Mouse (Mus musculus): ENCODE measurements around the gene H2-DMa. TPM values are rescaled to one million over a fixed set of nuclear protein-coding genes. Genes with fewer than 3 reads are reported as not detected.

The H2-DMa gene
- polyA plus RNA-seq, 1 experiment from 2014 or later = 6.9 TPM

- DNase-seq (ENCODE audit: extremely low spot score, low spot score) = no peak
- no peak overlapping the region for H3K27ac ChIP-seq
- H3K4me3 ChIP-seq = no peak overlapping the region
- H3K36me3 ChIP-seq (replicated peaks) = peaks cover 57% of the 10 kb centered on the region
- no peaks in the 10 kb centered on the region for H3K9me3 ChIP-seq
- WGBS = 80% methylated on average over 6 of the region's 6 CpGs
- no peaks in the 10 kb centered on the region for H3K27me3 ChIP-seq (ENCODE audit: poor library complexity, severe bottlenecking)
- peaks cover 23% of the 10 kb centered on the region for H3K4me1 ChIP-seq
Observed at GRCm38 (mm10) chr17:34108460-34108859, 10.9 kb upstream of the H2-DMa start.

- DNase-seq (ENCODE audit: extremely low spot score, low spot score) = no peak
- 81% methylated on average over 14 of the region's 14 CpGs for WGBS
- Histone ChIP-seq H3K9me3 (no peaks in the 10 kb centered on the region), H3K27ac (no peak overlapping the region), H3K4me3 (0 out of 2 replicates have a peak overlapping the region, but pooled peaks have one; percentile 3), H3K36me3 (replicated peaks) (peaks cover 65% of the 10 kb centered on the region), H3K4me1 (peaks cover 23% of the 10 kb centered on the region), H3K27me3 (ENCODE audit: poor library complexity, severe bottlenecking) (no peaks in the 10 kb centered on the region)
Observed at GRCm38 (mm10) chr17:34109038-34109805, 10.1 kb upstream of the H2-DMa start.

- H3K36me3 ChIP-seq (replicated peaks) = peaks cover 71% of the 10 kb centered on the region
- H3K27ac ChIP-seq = no peak overlapping the region
- H3K27me3 ChIP-seq (ENCODE audit: poor library complexity, severe bottlenecking) = no peaks in the 10 kb centered on the region
- 76% methylated on average over 3 of the region's 3 CpGs for WGBS
- no peaks in the 10 kb centered on the region for H3K9me3 ChIP-seq
- H3K4me3 ChIP-seq = no peak overlapping the region
- H3K4me1 ChIP-seq = peaks cover 26% of the 10 kb centered on the region
- DNase-seq (ENCODE audit: extremely low spot score, low spot score) = no peak
Observed at GRCm38 (mm10) chr17:34109806-34110195, 9.5 kb upstream of the H2-DMa start.

DNA sequence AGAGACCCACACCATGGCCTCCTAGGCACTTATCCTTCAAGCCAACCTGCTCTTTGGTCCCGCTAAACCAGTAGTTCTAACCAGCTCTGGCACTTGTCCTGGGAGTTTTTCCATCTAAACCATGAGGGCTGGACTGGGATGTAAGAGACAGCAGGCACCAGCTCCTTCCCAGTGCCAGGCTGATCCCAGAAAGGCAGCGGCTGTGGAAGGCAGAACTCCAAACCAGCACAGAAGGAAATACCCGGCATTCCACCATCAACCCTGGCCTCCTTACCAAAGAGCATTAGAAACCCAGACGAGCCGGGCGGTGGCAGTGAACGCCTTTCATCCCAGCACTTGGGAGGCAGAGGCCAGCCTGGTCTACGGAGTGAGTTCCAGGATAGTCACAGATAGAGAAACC, 9.0 kb upstream of the H2-DMa start:
- peaks cover 76% of the 10 kb centered on the region for H3K36me3 ChIP-seq (replicated peaks)
- 71% methylated on average over 8 of the region's 8 CpGs for WGBS
- no peaks in the 10 kb centered on the region for H3K27me3 ChIP-seq (ENCODE audit: poor library complexity, severe bottlenecking)
- peaks cover 31% of the 10 kb centered on the region for H3K4me1 ChIP-seq
- no peak overlapping the region for H3K4me3 ChIP-seq
- DNase-seq (ENCODE audit: extremely low spot score, low spot score) = no peak
- H3K9me3 ChIP-seq = no peaks in the 10 kb centered on the region
- no peak overlapping the region for H3K27ac ChIP-seq

DNA sequence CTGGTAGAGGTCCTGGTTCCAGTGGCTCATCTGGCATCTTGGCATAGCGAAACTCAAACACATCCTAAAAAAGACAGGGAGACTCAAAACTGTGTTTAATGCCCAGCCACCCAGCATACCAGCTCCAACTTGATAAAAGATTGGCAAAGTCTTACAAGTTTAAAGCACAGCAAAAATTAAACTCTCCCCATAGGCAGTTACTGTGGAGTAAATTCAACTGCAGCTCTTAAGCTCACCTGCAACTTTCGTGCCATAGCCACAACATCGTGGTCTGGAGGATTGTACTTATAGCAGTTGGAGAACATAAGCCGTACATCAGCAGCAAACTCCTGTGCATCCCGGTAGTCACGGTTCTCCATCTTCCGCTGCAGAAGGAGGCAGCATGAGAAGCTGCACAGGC, 5.2 kb upstream of the H2-DMa start:
- peaks cover 100% of the 10 kb centered on the region for H3K36me3 ChIP-seq (replicated peaks)

GRCm38 (mm10) chr17:34116736-34117370, 2.5 kb upstream of the H2-DMa start:
- WGBS = 59% methylated on average over 7 of the region's 7 CpGs
- Histone ChIP-seq H3K27me3 (ENCODE audit: poor library complexity, severe bottlenecking) (no peaks in the 10 kb centered on the region), H3K9me3 (no peaks in the 10 kb centered on the region), H3K4me1 (peaks cover 48% of the 10 kb centered on the region), H3K4me3 (peak overlapping the region; percentile 95), H3K36me3 (replicated peaks) (peaks cover 75% of the 10 kb centered on the region), H3K27ac (peak overlapping the region; percentile 12; the same call in 1 of the 2 replicates)
- no peak for DNase-seq (ENCODE audit: extremely low spot score, low spot score)

More for the DNA sequence above, 5.2 kb upstream of the H2-DMa start:
- 92% methylated on average over 7 of the region's 7 CpGs for WGBS
- no peaks in the 10 kb centered on the region for H3K9me3 ChIP-seq
- H3K4me1 ChIP-seq = peaks cover 50% of the 10 kb centered on the region
- no peak overlapping the region for H3K27ac ChIP-seq
- H3K4me3 ChIP-seq = no peak overlapping the region
- no peak for DNase-seq (ENCODE audit: extremely low spot score, low spot score)
- H3K27me3 ChIP-seq (ENCODE audit: poor library complexity, severe bottlenecking) = no peaks in the 10 kb centered on the region

GRCm38 (mm10) chr17:34117421-34118112, 1.8 kb upstream of the H2-DMa start:
- peak overlapping the region; percentile 100 for H3K27ac ChIP-seq
- H3K4me3 ChIP-seq = peak overlapping the region; percentile 95
- 3% methylated on average over 5 of the region's 5 CpGs for WGBS
- no peaks in the 10 kb centered on the region for H3K27me3 ChIP-seq (ENCODE audit: poor library complexity, severe bottlenecking)
- no peaks in the 10 kb centered on the region for H3K9me3 ChIP-seq
- DNase-seq (ENCODE audit: extremely low spot score, low spot score) = no peak
- peaks cover 47% of the 10 kb centered on the region for H3K4me1 ChIP-seq
- peaks cover 68% of the 10 kb centered on the region for H3K36me3 ChIP-seq (replicated peaks)

- Histone ChIP-seq H3K9me3 (no peaks in the 10 kb centered on the region), H3K4me3 (peak overlapping the region; percentile 95), H3K27ac (peak overlapping the region; percentile 100), H3K4me1 (peaks cover 53% of the 10 kb centered on the region), H3K27me3 (ENCODE audit: poor library complexity, severe bottlenecking) (no peaks in the 10 kb centered on the region), H3K36me3 (replicated peaks) (peaks cover 61% of the 10 kb centered on the region)
- peak; percentile 59 for DNase-seq (ENCODE audit: extremely low spot score, low spot score)
- WGBS = under 1% methylated on average over 67 of the region's 67 CpGs
Observed at GRCm38 (mm10) chr17:34118113-34118872, 1.0 kb upstream of the H2-DMa start.

- WGBS = under 1% methylated on average over 38 of the region's 38 CpGs
- Histone ChIP-seq H3K9me3 (no peaks in the 10 kb centered on the region), H3K27me3 (ENCODE audit: poor library complexity, severe bottlenecking) (no peaks in the 10 kb centered on the region), H3K4me3 (peak overlapping the region; percentile 95), H3K36me3 (replicated peaks) (peaks cover 55% of the 10 kb centered on the region), H3K4me1 (peaks cover 58% of the 10 kb centered on the region), H3K27ac (peak overlapping the region; percentile 100)
- no peak for DNase-seq (ENCODE audit: extremely low spot score, low spot score)
Observed at GRCm38 (mm10) chr17:34118873-34119248, 480 bp upstream of the H2-DMa start.

GRCm38 (mm10) chr17:34120180-34120723, 911 bp downstream of the H2-DMa start:
- Histone ChIP-seq H3K9me3 (no peaks in the 10 kb centered on the region), H3K27ac (peak overlapping the region; percentile 100), H3K4me3 (peak overlapping the region; percentile 95), H3K27me3 (ENCODE audit: poor library complexity, severe bottlenecking) (no peaks in the 10 kb centered on the region), H3K4me1 (peaks cover 54% of the 10 kb centered on the region), H3K36me3 (replicated peaks) (peaks cover 45% of the 10 kb centered on the region)
- 0% methylated on average over 40 of the region's 42 CpGs for WGBS
- DNase-seq (ENCODE audit: extremely low spot score, low spot score) = peak; percentile 85

GRCm38 (mm10) chr17:34120814-34121171, 1.5 kb downstream of the H2-DMa start:
- Histone ChIP-seq H3K27ac (peak overlapping the region; percentile 100), H3K27me3 (ENCODE audit: poor library complexity, severe bottlenecking) (no peaks in the 10 kb centered on the region), H3K4me3 (peak overlapping the region; percentile 95), H3K9me3 (no peaks in the 10 kb centered on the region), H3K4me1 (peaks cover 49% of the 10 kb centered on the region), H3K36me3 (replicated peaks) (peaks cover 41% of the 10 kb centered on the region)
- WGBS = under 1% methylated on average over 31 of the region's 31 CpGs
- DNase-seq (ENCODE audit: extremely low spot score, low spot score) = no peak

All from forebrain, embryonic 10.5 days (tissue).